Mouse (Mus musculus) layer of hippocampus, adult 11-12 months (tissue): ENCODE data around the gene Ccl2.
A peak's percentile ranks its signal among the peaks of the same experiment; 100 is the strongest.

Source experiments
- DNase-seq: peaks from one replicate; pipeline ENCODE4 v3.0.0; 2022; ENCODE audit warnings: low spot score

Ccl2 gene

DNA sequence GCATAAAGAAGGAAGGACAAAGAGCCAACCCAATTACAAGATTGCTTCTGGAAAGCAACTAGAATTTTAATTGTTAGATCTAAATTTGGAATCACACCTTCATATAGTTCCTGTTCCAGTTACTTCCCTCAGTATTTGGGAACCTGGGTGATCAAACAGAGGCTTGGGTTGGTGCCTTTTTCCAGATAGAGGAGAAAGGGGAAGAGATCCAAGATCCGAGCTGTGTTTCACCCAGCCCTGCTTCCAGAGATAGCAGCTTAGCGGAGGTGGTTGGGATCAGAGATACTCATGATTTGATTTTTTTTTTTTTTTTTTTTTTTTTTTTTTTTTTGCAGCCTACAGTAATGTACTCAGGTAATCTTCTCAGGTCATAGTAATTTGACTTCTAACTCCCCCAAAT, 486 bp downstream of the Ccl2 start:
- DNase-seq, result no peak

DNA sequence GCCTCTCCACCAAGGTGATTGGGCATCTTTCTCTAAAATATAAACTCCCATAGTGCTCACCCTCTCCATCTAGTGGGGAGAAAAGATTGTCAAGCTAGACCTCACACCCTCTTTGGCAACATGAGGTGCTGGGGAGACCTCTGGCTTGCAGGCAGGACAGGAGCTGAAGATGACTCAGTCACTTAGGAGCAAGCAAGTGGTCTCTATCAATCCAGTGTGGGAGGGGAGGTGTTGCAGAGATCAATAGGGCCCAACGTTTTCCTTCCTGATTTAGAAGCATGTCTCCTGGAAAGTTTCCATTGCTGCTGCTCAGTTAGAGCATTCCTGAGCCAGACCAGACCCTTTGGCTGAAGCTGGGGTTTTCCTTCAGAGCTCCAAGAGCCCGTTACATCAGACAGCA, 3.2 kb downstream of the Ccl2 start, which contains the start of gene Gm17268:
Gm17268 (minus strand) TSS at position 28 of the 400 bp plus-strand sequence.
- no peak for DNase-seq

DNA sequence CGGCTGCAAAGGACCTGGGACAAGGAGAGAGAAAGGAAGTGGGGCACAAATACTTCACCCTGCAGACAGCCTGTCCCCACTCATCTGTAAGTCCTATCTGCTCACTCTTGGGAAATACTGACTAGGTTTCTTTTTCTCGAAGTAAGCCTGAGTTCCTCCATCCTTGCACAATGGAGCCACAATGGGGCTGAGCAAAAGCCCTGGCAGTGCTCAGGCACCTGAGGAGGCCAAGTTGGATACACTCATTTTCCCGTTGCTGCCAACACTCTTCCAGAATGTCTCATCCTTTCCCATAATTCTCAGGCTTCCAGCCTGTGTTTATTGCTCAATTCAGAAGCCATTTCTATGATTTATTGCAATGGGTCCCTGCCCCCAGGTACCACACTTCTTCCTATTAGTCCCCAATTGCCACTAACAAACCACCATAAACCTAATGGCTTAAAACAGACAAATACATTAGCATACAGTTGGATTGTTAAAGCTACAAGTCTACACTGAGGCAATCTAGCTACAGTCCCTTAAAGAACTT, 3.8 kb downstream of the Ccl2 start:
- DNase-seq, result no peak

DNA sequence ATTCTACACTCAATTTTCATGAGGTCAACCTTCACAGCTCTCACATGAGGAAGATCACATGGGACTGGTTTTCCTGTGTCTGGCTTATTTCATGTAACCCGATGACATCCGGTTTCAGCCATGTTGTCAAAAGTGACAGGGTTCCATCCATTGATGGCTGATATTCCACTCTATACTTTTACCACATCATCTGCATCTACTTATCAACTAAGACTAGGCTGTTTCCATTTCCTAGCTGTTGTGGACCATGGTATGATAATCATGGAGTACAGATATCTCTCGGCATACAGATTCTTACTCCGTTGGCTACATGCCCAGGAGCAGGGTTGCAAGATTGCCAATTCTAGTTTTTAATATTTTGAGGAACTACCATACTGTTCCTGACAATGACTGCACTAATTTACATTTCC, 6.3 kb downstream of the Ccl2 start:
- DNase-seq, result no peak

DNA sequence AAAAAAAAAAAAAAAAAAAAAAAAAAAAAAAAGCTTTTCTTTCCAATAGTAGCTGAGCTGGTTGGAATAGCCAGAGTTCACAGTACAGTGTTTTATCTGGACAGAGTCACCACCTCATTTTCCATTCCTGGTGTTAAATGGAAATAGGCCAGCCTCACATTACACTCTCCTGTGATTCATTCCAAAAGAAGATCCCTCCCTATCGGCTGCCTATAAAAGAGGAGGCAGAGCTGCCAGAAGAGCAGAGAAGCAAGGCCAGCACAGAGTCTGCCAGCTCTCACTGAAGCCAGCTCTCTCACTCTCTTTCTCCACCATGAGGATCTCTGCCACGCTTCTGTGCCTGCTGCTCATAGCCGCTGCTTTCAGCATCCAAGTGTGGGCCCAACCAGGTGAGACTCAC, 10.1 kb downstream of the Ccl2 start, which contains the start of gene Ccl7:
Ccl7 (plus strand) TSS at position 242 of the 400 bp plus-strand sequence.
- DNase-seq, result no peak

DNA sequence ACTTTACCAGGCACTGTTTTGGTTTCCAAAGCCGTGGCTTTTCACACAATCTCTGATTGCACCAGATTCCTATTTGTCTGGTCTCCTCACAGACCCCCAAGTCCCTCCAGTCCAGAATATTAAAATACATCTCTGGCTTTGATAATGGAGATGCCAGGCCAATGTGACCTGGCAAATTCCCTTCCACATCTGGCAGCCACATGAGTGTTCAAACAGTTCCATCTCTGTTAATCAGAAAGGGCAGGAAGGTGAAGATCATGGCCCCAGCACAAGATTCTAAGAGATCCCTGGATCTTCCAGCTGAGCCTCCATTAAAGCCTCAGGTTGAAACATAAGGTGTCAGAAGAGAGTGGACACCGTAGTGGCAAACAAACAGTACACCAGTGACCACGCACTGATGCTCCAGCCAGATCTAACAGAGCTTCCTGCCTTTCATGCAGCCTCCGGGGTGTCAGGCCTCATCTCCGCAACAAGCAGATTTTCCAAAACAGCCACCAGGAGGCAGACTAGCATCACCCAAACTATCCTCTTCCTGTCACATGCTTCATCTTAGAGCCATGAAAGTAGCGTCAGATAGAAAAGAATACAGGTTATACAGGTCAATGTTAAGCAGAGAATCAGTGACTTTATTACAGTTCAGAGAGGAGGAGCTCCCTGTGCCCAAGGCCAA, 12.5 kb downstream of the Ccl2 start:
- DNase-seq, result peak; percentile 53

DNA sequence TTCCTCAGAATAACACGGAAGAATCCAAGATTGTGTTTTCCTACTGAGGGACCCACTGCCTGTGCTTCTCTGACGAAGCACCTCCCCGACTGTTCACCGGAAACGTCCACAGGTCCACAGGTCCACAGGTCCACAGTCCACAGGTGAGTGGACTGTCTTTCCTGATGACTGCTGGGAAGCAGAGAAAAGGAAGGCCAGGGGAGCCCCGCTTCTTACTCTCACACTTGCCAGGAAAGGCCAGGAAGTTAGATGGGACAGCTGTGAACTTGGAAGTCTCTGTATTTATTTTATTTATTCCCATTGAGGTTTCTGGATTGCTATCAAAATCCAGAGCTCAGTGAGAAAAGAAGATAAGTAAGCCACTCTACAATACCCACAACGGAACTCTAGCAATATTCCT, 18.5 kb downstream of the Ccl2 start:
- DNase-seq, result no peak

DNA sequence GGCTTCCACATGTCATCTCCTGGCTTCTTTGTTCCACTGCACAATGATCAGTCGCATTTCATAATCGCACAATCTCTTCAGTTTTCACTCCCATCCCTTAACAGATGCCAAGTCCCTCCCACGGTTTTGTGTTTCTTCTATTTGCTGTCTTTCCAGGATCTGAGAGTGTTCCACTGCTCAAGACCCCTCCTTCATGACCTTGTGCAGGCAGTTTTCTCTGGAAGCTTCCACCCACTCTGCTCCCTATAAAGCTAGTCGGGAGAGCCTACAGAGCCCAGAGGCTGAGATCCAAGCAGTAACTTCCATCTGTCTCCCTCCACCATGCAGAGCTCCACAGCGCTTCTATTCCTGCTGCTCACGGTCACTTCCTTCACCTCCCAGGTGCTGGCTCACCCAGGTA, 22.3 kb downstream of the Ccl2 start, which contains the start of gene Ccl11:
Ccl11 (plus strand) TSS at position 178 of the 400 bp plus-strand sequence.
- DNase-seq, result no peak

DNA sequence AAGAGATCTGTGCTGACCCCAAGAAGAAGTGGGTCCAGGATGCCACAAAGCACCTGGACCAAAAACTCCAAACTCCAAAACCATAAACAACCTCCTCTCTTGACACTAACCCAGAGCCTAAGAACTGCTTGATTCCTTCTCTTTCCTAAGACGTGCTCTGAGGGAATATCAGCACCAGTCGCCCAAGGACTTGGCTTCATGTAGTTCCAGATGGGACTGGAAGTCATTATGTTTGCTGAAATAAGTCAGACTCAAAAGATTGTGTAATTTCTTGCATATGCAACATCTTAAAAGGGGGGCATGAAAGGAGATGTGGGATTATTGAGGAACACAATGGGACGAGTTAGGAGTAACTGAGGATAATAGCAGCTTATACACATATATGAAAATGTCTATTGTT, 26.9 kb downstream of the Ccl2 start:
- no peak for DNase-seq

DNA sequence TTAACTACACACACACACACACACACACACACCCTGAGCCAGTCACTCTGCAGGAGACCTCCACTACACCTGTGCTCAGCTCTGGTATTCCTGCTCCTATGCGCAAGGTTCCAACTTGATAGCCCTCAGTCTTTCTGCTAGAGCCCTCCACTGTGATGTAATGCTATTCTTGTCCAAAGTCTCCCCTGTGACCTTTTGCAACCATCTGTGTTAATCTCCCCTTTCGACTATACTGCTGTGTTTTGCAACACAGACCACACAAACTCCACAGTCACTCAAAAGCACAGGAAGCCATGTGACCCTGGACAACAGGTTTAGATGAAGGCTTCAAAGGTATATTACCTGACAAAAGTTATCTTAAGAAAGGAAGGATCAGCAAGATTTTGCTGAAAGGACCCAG, 28.1 kb downstream of the Ccl2 start:
- no peak for DNase-seq

DNA sequence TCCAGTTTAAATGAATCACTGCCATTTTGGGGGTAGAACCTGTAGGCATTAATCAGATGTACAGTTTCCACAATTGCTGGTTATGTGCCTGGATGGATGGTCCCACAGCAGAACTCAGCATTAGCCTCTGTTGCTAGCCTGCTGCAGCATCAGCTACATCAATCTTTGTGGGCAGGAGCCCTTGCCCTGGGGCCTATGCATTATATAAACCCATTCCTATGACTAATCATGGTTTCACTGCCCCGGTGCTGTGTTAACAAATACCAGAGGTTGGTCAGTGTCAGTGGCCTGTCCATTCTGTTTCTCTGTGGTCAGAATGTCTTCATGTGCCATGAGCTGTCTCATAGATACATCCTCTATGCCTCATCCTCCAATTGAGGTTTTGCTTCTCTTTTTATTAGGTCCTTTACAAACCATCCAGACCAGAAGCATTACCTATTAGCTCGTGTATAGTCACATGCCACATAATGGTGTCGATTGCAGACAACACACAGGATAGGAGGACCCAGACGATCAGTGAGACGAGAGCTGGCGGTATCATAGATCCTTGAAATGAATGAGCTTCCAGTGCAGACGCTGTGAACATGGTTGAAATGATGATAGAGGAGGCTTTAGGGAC, 31.7 kb downstream of the Ccl2 start:
- DNase-seq, result no peak

DNA sequence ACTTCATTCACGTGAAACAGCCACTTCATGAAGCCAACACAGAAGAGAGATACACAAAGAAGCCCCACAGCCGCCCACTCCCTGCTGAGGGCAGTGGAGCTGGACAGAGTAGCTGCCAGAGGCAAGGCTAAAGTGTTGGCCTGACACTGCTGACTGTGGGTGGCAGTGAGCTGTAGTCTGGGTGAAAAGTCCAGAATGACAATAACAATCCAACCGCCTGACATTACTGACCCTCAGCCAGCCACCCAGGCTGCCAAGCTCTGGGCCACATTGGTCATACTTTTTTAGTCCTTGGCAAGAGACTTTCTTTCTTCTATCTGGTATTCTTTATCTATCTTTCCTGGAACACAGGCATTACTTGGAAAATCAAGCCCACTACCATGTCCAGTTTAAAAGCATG, 35.7 kb downstream of the Ccl2 start:
- DNase-seq, result no peak

DNA sequence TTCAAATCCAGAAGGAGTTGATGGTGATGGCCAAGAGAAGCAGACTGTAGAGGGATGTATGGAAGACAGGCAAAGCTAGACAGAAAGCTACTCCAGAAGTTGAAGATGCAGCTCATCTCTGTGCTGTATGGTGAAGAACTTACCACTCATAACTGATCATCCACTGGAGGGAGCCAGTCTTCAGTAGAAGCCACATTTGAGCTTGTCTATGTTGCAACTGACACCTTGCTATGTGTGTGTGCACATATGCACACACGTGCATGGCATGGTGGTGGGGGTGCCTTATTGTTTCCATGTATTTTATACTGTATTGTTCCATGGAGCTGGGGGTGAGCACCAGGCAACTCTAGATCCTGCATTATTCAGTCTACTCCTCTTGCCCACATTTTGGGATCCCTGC, 37.0 kb downstream of the Ccl2 start:
- DNase-seq, result peak; percentile 15

DNA sequence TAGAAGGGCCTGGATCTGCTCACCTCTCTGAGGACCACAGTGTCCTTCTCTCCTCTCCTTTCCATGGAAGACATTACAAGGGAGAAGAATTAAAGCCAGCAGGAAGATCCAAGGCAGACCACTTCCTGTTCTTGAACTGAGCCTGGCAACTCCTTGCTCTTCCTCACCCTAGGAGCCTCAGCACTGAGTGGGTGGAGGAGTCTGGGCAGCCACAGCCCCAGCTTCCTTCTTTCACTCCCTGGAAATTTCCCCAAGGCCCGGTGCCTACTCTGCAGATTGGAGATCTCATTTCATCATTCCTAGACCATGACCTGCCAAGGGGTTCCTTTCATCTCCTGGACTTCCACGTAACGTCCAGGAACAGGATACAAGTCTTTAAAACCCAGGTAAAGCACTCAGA, 37.6 kb downstream of the Ccl2 start:
- DNase-seq, result no peak

DNA sequence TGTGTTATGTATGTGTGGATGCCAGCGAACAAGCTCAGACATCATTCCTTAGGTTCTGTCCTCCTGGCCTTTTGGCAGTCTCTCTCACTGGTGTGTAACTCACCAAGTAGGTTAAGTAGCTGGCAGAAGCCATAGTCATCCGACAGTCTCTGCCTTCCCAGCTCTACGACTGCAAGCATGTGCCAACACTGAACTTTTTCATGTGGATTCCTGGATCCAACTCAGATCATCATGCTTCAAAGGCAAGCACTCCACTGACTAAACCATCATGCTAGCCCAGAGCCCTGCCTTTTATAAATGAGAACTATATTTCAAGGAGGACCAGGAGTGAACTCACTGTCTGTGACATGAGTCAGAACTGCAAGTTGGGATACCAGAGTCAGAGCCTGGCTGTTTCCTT, 38.3 kb downstream of the Ccl2 start:
- DNase-seq, result no peak

DNA sequence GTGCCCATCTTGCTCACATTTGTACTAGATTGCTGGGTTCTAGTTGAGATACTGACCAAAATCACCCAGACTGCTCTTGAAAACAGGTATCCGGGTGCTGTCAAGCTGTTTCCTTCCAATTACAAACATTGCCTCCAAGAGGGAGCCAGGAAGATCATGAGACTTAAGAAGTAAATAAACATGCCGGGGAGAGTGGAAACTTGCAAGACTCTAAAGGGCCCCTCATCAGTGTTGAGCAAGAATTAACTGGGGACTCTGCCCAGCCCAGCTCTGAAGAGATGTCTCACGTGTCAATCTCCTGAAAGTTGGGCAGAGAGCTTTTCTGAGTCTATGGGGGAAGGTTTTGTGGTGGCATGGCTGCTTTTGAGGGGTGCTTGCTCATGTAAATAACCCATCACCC, 41.7 kb downstream of the Ccl2 start:
- DNase-seq, result no peak

DNA sequence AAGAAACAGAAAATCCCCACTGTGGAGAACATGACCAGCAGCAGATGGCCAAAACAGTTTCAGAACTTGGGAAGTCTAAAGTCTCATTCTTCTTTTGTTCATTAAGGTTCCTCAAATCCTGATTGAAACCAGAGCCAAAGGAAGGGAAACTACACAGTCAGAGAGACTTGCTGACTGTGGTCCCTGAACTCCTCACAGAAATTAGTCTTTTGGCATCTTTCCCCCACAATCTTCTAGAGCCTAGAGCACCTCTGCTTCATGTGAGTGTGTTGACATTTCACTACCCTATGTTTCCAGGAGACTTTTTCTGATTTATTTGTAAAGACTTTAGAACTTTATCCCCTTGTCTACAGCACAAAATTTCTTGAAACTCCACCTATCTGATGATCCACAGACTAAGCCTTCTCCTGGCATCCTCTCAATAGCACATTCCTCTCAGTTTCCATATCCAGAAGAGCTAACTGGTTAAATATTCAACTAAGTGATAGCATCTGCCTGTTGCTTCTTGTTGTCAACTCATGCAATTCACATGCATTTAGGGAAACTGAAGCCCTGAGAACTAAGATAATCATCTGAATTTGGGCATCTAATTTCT, 42.9 kb downstream of the Ccl2 start:
- DNase-seq, result no peak

DNA sequence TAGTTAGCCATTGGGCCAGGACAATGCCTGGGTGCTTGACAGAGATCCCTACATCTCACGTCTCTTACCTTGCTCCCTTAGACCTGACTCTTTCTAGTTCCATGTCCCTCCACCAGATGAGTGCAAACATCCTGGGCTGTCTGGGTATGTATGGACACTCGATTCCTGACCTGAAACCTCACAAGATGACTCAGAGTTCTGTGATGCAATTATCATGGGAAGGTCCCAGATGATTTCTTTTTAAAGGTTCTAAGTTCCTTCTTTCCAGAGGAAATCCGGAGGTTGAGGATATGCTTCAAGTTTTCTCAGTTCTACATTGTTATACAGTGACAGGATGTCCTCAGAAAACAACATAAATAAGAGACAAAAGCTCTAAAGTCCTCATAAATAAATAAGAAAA, 45.5 kb downstream of the Ccl2 start:
- DNase-seq, result no peak

DNA sequence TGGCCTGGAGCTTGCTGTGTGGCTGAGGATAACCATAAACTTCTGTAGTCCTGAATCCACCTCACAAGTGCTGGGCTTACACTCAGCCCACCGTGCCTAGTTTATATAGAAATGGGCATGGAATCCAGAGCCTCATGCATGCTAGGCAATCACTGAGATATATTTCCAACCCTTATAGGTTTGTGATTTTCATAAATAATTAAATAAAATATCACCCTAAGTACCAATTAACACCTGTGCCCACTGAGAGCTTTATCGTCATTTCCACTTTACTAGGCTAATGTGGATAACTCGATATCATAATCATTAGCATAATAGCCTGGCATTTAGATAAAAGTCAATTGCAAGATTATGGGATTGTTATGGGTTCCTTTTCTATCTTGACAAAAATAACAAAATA, 49.0 kb downstream of the Ccl2 start:
- no peak for DNase-seq
